In the genomic region with DNA sequence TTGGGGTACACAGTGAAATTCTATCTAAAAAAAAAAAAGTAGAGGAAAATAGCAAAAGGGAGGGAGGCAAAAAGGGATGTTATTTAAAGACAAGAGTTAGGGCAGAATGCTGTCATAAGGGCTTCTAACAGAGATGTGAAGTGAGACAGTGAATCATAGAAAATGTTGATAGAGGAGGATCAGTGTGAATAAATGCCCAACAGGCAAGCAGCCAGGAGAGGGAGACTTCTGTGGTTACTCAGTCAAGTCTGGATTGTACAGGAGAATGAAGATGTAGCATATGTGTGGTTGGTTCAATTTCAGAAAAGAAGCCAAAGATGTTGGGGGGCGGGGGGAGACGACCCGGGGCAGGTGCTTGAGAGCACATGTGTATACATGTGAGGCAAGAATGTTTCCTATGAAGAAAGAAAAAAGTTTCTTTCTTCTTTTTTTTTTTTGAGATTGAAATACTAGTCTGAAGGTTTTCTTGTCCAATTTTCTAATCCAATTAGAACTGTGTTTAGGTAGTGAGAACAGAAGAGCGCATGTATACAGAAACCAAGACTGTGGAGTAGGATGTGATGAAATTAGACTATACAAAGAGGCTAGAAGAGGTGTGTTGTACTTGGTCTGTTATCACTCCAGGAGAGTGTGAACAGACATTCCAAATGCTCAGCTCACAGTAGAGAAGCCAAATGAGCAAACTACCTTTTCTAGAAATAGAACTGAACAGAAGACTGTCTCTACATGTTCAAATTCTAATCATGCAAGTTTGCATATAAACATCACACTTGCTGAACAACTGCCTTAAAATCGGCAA, we compare ENCODE assay signal across 15 mouse cellular contexts.
"Had no signal": no experiment of that assay in that cellular context is flagged by ENCODE, and none has a peak within 500 bp of the region (broad histone marks: within the 10 kb centered on the region; RNA-seq: fewer than 3 reads in every experiment).

No protein-coding gene starts in this region.

- H3K27ac ChIP-seq: kidney, postnatal 0 days; limb, embryonic 13.5 days; liver, embryonic 14.5 days; midbrain, embryonic 10.5 days; midbrain, embryonic 15.5 days; neural tube, embryonic 13.5 days had no signal

- H3K9me3 ChIP-seq: limb, embryonic 13.5 days; midbrain, embryonic 10.5 days; midbrain, embryonic 15.5 days; neural tube, embryonic 13.5 days had no signal

- H3K4me2 ChIP-seq: limb, embryonic 13.5 days; midbrain, embryonic 15.5 days; neural tube, embryonic 13.5 days had no signal

- DNase-seq: kidney, adult 11 months; kidney, adult 9 months; kidney, postnatal 36 days; lung, adult 18-20 months; lung, postnatal 4 days; retina, postnatal 1 day; right cerebral cortex, postnatal 14 days; thymus, adult 18-20 months; thymus, postnatal 14 days had no signal

- H3K4me3 ChIP-seq: limb, embryonic 13.5 days; midbrain, embryonic 10.5 days; midbrain, embryonic 15.5 days; neural tube, embryonic 13.5 days had no signal

- ATAC-seq: midbrain, embryonic 15.5 days had no signal

- H3K27me3 ChIP-seq: limb, embryonic 13.5 days; midbrain, embryonic 15.5 days; neural tube, embryonic 13.5 days had no signal

- H3K36me3 ChIP-seq: midbrain, embryonic 15.5 days had no signal

- H3K9ac ChIP-seq: limb, embryonic 13.5 days; liver, embryonic 14.5 days; midbrain, embryonic 15.5 days; neural tube, embryonic 13.5 days had no signal

- H3K4me1 ChIP-seq: limb, embryonic 13.5 days; midbrain, embryonic 10.5 days; midbrain, embryonic 15.5 days; neural tube, embryonic 13.5 days had no signal
